Mouse (Mus musculus) forelimb bud, embryonic 11.5 days (tissue): Measurements from ENCODE around the gene Mrpl48.
"Not testable (repeated sequence)": the region's sequence is repeated elsewhere in the genome, so short reads cannot be mapped to it uniquely, and the experiment has no call there.

Source experiments
- DNase-seq: peaks from one replicate; pipeline ENCODE4 v3.0.0-alpha.2; 2012; ENCODE audit warnings: low read depth, low spot score

The Mrpl48 gene

DNA sequence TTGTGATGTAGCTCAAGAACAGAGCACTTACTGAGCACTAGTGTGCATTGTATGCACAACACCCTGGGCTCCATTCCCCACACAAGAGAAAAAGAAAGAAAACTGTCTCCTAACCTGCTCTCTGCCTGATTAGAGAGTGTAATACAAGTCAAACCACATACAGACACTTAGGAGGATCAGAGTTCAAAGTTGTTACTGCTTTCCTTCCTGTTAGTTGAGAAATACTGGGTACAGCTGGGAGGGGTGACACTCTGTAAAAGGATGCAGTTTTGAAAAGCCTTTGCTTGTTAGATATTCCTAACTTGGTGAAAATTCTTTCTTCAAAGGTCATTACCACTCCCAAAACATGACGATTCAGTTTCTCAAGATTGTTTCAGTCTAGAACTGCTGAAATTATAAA, 18.3 kb downstream of the Mrpl48 start:
- DNase-seq, result no peak

DNA sequence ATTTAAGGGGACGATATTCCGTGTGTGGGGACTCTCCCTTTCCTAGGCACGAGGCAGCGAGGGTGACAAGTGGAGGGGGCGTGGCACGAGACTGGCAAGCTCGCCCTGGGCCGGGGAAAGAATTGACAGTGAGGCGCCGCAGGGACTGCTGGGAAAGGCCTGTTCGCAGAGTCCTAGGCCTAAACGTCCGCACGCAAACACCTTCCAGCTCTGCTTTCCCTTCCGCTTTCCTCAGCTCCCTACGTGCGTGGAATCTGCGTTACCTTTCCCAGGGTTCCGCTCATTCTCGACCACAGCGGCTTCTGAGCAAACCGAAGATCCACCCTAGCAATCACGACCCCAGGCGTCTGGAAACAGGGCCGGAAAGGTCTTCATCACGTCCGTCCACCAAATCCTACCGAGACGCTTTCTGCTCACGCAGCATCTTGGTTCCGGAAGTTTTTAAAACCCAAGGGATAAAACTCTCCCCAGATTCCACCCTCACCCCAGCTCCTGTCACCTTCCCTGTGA, 25.3 kb downstream of the Mrpl48 start:
- peak; percentile 78 for DNase-seq

DNA sequence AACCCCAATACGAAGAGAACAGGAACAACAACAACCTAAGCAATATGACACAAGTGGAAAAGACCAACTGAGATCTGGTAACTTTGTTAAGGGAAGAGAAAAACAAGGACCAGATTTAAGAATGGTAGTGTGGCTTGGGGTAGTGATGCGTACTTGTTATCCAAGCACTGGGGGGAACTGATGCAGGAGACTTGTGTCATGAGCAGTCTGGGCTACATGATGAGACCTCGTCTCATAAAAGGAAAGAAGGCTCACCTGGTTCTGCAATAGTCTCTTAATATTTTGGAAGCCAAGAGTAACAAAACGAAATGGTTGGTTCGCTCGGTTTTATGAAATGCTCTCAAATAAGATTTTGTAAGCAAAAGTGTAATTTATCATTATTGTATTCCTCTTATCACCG, 25.9 kb downstream of the Mrpl48 start:
- no peak for DNase-seq

DNA sequence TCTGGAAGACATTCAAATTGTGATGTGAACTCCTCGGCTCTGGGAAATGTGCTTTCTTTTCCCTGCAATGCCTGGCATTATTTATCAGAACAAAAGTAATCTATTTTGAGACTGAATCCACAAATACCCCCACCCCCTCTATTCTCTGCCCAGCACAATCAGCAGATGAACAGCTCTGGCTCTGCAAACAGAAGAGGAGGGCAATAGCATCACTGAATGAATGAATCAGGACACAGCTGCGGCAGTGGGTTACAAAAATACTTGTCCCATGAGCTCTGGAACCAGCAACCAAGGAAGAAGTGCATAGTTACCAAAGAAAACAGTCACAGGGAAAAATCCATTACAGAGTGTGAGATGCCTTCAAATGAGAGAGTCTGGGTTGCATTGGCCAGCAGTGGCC, 29.3 kb downstream of the Mrpl48 start:
- DNase-seq, result no peak

- DNase-seq, result no peak
Observed at GRCm38 (mm10) chr7:100572704-100573103, 35.4 kb downstream of the Mrpl48 start.

- DNase-seq, result no peak
Observed at GRCm38 (mm10) chr7:100572061-100572460, 36.0 kb downstream of the Mrpl48 start.

DNA sequence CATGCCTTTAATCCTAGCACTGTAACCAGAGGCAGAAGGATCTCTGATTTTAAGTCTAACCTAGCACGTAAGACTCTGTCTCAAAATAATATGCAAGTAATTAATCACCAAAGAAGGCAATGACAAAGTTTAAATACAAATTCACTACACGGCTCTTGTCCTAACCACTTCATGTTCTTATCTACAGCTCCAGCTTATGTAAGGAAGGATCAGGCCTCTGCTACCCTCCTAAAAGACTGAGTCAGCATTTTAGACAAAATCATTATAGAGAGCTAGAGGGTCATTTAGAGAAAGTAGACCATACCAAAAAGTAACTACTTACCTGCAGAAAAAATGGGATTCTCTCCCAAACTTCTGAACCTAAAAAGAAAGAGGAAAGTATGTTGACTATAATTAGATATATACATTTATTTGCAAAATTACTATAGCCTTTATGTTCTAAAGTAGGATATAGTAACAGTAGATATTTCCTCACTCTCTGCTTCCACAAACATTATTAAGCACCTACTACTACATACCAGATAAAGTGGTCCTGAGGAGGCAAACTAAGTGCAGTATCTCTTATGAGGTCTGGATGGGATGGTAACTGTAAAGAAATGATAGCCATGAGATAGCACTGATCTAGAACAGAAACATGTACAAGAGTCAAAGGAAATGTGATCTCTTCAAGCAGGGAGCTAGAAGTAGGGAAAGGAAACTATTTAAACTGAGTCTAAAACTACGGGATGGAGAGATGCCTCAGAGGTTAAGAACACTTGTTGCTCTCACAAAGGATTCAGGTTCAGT, 37.0 kb downstream of the Mrpl48 start:
- no peak for DNase-seq

GRCm38 (mm10) chr7:100569907-100570306, 38.2 kb downstream of the Mrpl48 start:
- no peak for DNase-seq

- not testable (repeated sequence) for DNase-seq
Observed at GRCm38 (mm10) chr7:100567238-100567637, 40.9 kb downstream of the Mrpl48 start.

GRCm38 (mm10) chr7:100561861-100562587, 46.1 kb downstream of the Mrpl48 start:
- no peak for DNase-seq

GRCm38 (mm10) chr7:100559331-100559730, 48.8 kb downstream of the Mrpl48 start:
- DNase-seq, result no peak

- DNase-seq, result no peak
Observed at GRCm38 (mm10) chr7:100557241-100557640, 50.9 kb downstream of the Mrpl48 start.

- DNase-seq, result peak; percentile 35
Observed at GRCm38 (mm10) chr7:100555431-100555951, 52.6 kb downstream of the Mrpl48 start.

GRCm38 (mm10) chr7:100554939-100555338, 53.2 kb downstream of the Mrpl48 start:
- DNase-seq, result no peak

GRCm38 (mm10) chr7:100550338-100551007, 57.6 kb downstream of the Mrpl48 start:
- DNase-seq, result no peak

DNA sequence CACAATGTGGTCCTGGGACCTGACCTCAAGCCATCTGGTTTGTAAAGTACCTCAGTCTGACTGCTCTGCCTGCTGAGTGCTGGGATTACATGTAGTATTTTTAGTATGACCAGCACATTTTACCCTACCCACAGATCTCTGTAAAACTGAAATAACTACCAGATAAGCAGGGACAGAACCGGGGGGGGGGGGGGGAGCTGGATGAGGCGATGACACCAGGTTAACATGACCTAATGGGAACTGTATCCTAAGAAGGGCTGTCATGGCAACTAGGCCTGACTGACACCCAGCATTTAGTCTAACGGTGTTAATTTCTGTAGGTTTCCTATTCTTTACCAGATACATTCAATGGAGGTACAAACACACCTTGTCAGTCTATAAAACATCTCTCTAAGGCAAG, 58.3 kb downstream of the Mrpl48 start:
- DNase-seq, result no peak

- no peak for DNase-seq
Observed at GRCm38 (mm10) chr7:100547631-100548030, 60.5 kb downstream of the Mrpl48 start.

- no peak for DNase-seq
Observed at GRCm38 (mm10) chr7:100544437-100544836, 63.7 kb downstream of the Mrpl48 start.

DNA sequence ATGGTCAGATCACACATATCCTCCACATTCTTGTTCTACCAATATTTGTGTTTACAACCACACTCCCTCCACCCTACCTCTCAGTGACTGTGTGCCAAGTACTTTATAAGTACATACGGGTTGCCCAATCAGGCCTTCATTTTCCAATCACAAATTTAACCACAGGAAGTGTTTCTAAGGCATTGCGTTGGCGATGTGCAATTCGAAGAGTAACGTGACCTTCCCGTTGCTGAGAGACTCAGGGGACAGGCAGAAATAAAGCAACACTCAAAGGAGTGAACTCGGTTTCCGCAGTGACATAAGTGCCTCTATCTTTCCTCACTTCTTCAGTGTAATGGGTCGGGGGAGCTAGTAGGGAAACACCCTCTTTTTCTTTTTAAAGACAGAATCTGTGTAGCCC, 68.6 kb downstream of the Mrpl48 start:
- no peak for DNase-seq

DNA sequence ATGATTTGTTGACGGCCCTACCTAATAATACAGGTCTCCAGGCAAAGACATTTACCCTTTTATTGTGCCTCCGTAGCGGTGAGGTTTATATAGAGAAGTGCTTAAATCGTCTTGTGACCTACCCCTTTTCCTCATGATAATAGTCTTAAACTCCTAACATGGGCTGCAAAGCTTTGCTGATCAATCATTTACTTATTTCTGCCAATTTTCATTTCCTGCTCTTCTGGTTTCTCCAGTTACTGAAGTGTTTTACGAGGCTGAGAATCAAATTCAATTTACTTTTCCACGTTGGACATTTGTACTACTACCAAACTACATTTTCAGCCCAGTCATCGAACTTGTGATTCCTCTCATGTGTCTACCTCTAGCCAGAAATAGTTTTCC, 70.6 kb downstream of the Mrpl48 start:
- DNase-seq, result no peak

- peak; percentile 93 for DNase-seq
Observed at GRCm38 (mm10) chr7:100536804-100537518, 71.1 kb downstream of the Mrpl48 start, which contains the start of gene Coa4. Gene Coa4, plus strand, starts transcription at chr7:100537071.
